In the genomic region with DNA sequence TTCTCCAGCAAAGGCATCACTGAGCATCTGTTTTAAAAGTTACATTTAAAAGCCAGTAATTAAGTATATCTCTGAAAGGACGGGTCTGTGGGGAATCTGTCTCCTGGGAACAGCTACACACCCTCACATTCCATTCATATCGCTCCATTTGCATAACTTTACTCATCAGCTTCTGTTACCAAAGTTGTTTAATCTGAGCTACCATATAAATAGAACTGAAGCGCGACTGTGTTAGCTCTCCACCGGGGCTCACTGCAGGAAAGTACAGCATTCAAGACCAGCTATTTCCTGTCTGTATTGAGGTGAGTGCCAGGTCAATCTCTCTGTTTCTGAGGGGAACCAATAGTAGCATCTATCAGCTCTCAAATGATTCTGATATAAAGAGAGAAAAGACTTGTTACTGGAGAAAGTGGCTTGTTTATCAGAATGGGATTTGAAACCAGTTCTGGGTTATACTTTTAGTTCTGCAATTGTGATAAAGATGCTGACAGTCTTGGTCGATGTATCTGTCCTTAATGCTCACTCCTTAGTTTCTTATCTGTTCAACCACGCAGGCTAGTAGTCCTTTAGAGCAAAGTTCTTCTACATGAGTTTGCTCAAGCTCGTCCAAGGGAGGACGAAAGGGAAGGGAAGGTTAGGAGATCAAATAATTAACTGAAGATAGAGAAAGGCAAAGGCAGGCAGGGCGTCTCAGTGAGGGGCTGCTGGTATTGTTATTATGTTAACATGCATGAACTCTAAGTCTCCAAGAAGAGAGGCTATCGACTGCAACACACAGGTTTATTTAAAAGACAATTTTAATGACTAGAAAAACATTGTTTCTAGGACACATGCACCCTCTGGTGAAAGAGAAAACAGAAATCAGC, we compare ENCODE assay signal across 18 mouse cellular contexts. TPM values are rescaled to one million over a fixed set of nuclear protein-coding genes. Genes with fewer than 3 reads are reported as not detected.
DNase-seq lines count a peak whose midpoint lies in the region; ATAC-seq and TF ChIP-seq lines count a peak whose summit lies in the region.
"Had no signal": no experiment of that assay in that cellular context is flagged by ENCODE, and none has a peak within 500 bp of the region (broad histone marks: within the 10 kb centered on the region; RNA-seq: fewer than 3 reads in every experiment).

No protein-coding gene starts in this region.

- no peaks in the 10 kb centered on the region for H3K9me3 ChIP-seq in heart, embryonic 14.5 days (ENCODE audit: control insufficient read depth, low read length)
- H3K9me3 ChIP-seq in liver, embryonic 15.5 days (replicated peaks), result no peaks in the 10 kb centered on the region
- H3K9me3 ChIP-seq in ES-E14 (ENCODE audit: control insufficient read depth, insufficient read depth, low read depth, low read length), result no peaks in the 10 kb centered on the region
- H3K9me3 ChIP-seq in intestine, postnatal 0 days (ENCODE audit: control insufficient read depth), result no peaks in the 10 kb centered on the region
- no peaks in the 10 kb centered on the region for H3K9me3 ChIP-seq in hindbrain, embryonic 11.5 days (ENCODE audit: control insufficient read depth, low read length)
- H3K9me3 ChIP-seq: forebrain, embryonic 15.5 days; limb, embryonic 10.5 days had no signal

- peak overlapping the region; percentile 42 for H3K4me2 ChIP-seq in heart, embryonic 14.5 days (ENCODE audit: low read length)
- peak overlapping the region; percentile 10; the same call in 1 of the 2 replicates for H3K4me2 ChIP-seq in liver, embryonic 15.5 days
- peak overlapping the region; percentile 18 for H3K4me2 ChIP-seq in intestine, postnatal 0 days (replicated peaks; ENCODE audit: low read depth)
- no peak overlapping the region for H3K4me2 ChIP-seq in hindbrain, embryonic 11.5 days (replicated peaks; ENCODE audit: low read depth, low read length)
- H3K4me2 ChIP-seq: forebrain, embryonic 15.5 days had no signal

- in situ Hi-C loops in ES-E14 (cut with MboI; ENCODE audit: low sequenced_read_pairs in 2 of 2, unreplicated experiment in 2 of 2), result no loop called here

- H3K27ac ChIP-seq in heart, embryonic 14.5 days (replicated peaks in 1 of 2; ENCODE audit: control insufficient read depth in 1 of 2, insufficient read depth in 1 of 2, low read depth in 2 of 2, low read length in 2 of 2), result peak overlapping the region in 1 of 2 experiments; percentile 37; a peak in 1 of 4 replicates
- no peak overlapping the region for H3K27ac ChIP-seq in liver, embryonic 15.5 days (replicated peaks)
- no peak overlapping the region for H3K27ac ChIP-seq in ES-E14 (ENCODE audit: insufficient read depth, low read depth, low read length, poor library complexity, severe bottlenecking)
- H3K27ac ChIP-seq in intestine, postnatal 0 days (ENCODE audit: low read depth, low read length), result peak overlapping the region; percentile 79
- H3K27ac ChIP-seq in hindbrain, embryonic 11.5 days (ENCODE audit: low read depth, low read length), result no peak overlapping the region
- H3K27ac ChIP-seq: forebrain, embryonic 15.5 days; limb, embryonic 10.5 days had no signal

- H3K27me3 ChIP-seq in heart, embryonic 14.5 days (ENCODE audit: control insufficient read depth, insufficient read depth, low read length), result no peaks in the 10 kb centered on the region
- H3K27me3 ChIP-seq in liver, embryonic 15.5 days, result 0 out of 2 replicates have a peak, but pooled peaks cover 5% of the 10 kb centered on the region
- no peaks in the 10 kb centered on the region for H3K27me3 ChIP-seq in intestine, postnatal 0 days (replicated peaks; ENCODE audit: control insufficient read depth, insufficient read depth, low read length)
- no peaks in the 10 kb centered on the region for H3K27me3 ChIP-seq in hindbrain, embryonic 11.5 days (ENCODE audit: control insufficient read depth, insufficient read depth, low read length)
- H3K27me3 ChIP-seq: forebrain, embryonic 15.5 days had no signal

- no peak overlapping the region for H3K9ac ChIP-seq in heart, embryonic 14.5 days (ENCODE audit: low read length)
- H3K9ac ChIP-seq in liver, embryonic 15.5 days, result no peak overlapping the region
- H3K9ac ChIP-seq in ES-E14 (ENCODE audit: insufficient read depth, low read depth, low read length, poor library complexity, severe bottlenecking), result no peak overlapping the region
- no peak overlapping the region for H3K9ac ChIP-seq in intestine, postnatal 0 days (ENCODE audit: low read depth, low read length)
- no peak overlapping the region for H3K9ac ChIP-seq in hindbrain, embryonic 11.5 days (ENCODE audit: low read depth, low read length)
- H3K9ac ChIP-seq: forebrain, embryonic 15.5 days had no signal

- H3K36me3 ChIP-seq in heart, embryonic 14.5 days (ENCODE audit: control insufficient read depth, insufficient read depth, low read length), result no peaks in the 10 kb centered on the region
- no peaks in the 10 kb centered on the region for H3K36me3 ChIP-seq in liver, embryonic 15.5 days (replicated peaks)
- no peaks in the 10 kb centered on the region for H3K36me3 ChIP-seq in ES-E14 (ENCODE audit: control insufficient read depth, insufficient read depth, low read length, poor library complexity, severe bottlenecking)
- H3K36me3 ChIP-seq in intestine, postnatal 0 days (ENCODE audit: control insufficient read depth, insufficient read depth), result no peaks in the 10 kb centered on the region
- no peaks in the 10 kb centered on the region for H3K36me3 ChIP-seq in hindbrain, embryonic 11.5 days (ENCODE audit: control insufficient read depth, insufficient read depth, low read length)
- H3K36me3 ChIP-seq: forebrain, embryonic 15.5 days; limb, embryonic 10.5 days had no signal

- ATAC-seq in heart, embryonic 14.5 days (ENCODE audit: insufficient number of reproducible peaks, insufficient read depth, low FRiP score, low read depth), result no peak
- ATAC-seq in liver, embryonic 15.5 days (ENCODE audit: insufficient read depth), result no peak
- no peak for ATAC-seq in intestine, postnatal 0 days
- no peak for ATAC-seq in hindbrain, embryonic 11.5 days (ENCODE audit: low FRiP score)
- ATAC-seq: forebrain, embryonic 15.5 days had no signal

- no peak for DNase-seq in heart, postnatal 4 days
- no peak for DNase-seq in liver
- peak; percentile 29 for DNase-seq in ES-E14 (ENCODE audit: low read depth, low spot score)
- DNase-seq in urinary bladder, adult 2 months (ENCODE audit: low spot score), result no peak
- DNase-seq in hindbrain, embryonic 11.5 days (ENCODE audit: low spot score), result no peak
- DNase-seq: adrenal gland, postnatal 14 days; cerebellum, adult 11-12 months; lung, postnatal 14 days had no signal

- no peak overlapping the region for H3K4me3 ChIP-seq in heart, embryonic 14.5 days (ENCODE audit: control insufficient read depth in 1 of 2, insufficient read depth in 1 of 2, low read depth in 1 of 2, low read length in 2 of 2)
- no peak overlapping the region for H3K4me3 ChIP-seq in liver, embryonic 15.5 days (replicated peaks)
- H3K4me3 ChIP-seq in ES-E14 (ENCODE audit: insufficient read depth in 1 of 2, low read depth in 1 of 2, low read length in 2 of 2, poor library complexity in 1 of 2, severe bottlenecking in 1 of 2), result no peak overlapping the region
- no peak overlapping the region for H3K4me3 ChIP-seq in intestine, postnatal 0 days (ENCODE audit: low read depth, low read length)
- H3K4me3 ChIP-seq in hindbrain, embryonic 11.5 days (ENCODE audit: low read depth, low read length), result no peak overlapping the region
- H3K4me3 ChIP-seq: forebrain, embryonic 15.5 days; limb, embryonic 10.5 days had no signal

- TF ChIP-seq CTCF in intestine, postnatal 0 days (IDR thresholded peaks at IDR 0.05; ENCODE audit: low read depth), result no peak

- peaks cover 6 to 10% of the 10 kb centered on the region in 2 experiments for H3K4me1 ChIP-seq in heart, embryonic 14.5 days (ENCODE audit: control insufficient read depth in 2 of 2, insufficient read depth in 2 of 2, low read length in 2 of 2)
- peaks cover 7% of the 10 kb centered on the region for H3K4me1 ChIP-seq in liver, embryonic 15.5 days (replicated peaks)
- H3K4me1 ChIP-seq in ES-E14 (ENCODE audit: control insufficient read depth in 2 of 2, insufficient read depth in 2 of 2, low read length in 2 of 2, poor library complexity in 1 of 2), result peaks cover 3 to 4% of the 10 kb centered on the region in 2 experiments; a peak in 1 of 4 replicates
- H3K4me1 ChIP-seq in intestine, postnatal 0 days (replicated peaks; ENCODE audit: control insufficient read depth, insufficient read depth, low read length), result peaks cover 12% of the 10 kb centered on the region
- no peaks in the 10 kb centered on the region for H3K4me1 ChIP-seq in hindbrain, embryonic 11.5 days (replicated peaks; ENCODE audit: control insufficient read depth, insufficient read depth, low read length)

- WGBS in heart, embryonic 14.5 days, result 10% methylated on average over 11 of the region's 11 CpGs
- WGBS in liver, embryonic 15.5 days (ENCODE audit: insufficient replicate concordance), result 12% methylated on average over 11 of the region's 11 CpGs
- WGBS in intestine, postnatal 0 days, result 13% methylated on average over 11 of the region's 11 CpGs
- WGBS in hindbrain, embryonic 11.5 days, result 20% methylated on average over 11 of the region's 11 CpGs

TF ChIP-seq in ES-E14, 5 proteins besides CTCF, POLR2A, EP300 and RAD21:
- TF ChIP-seq ZC3H11A (IDR thresholded peaks at IDR 0.05; ENCODE audit: borderline replicate concordance, low read depth, low read length) (no peak), CHD2 (IDR thresholded peaks at IDR 0.05; ENCODE audit: low read depth, low read length) (0 out of 2 replicates have a peak, but pooled peaks have one; percentile 15)

RNA-seq across cellular contexts. Expression of gene Il33, which starts 20.9 kb away (rescaled TPM):
- 5.5 and 6.8 TPM in 2 replicates for polyA plus RNA-seq in heart, embryonic 14.5 days (2014; fragmentation: Nextera tagmentation; extraction: Ambion mirVana)
- total RNA-seq in heart, postnatal 4 days (2021), result 1 to 10 TPM; 2.5 to 3.4 TPM
- polyA plus RNA-seq in liver, embryonic 15.5 days (2015; fragmentation: Nextera tagmentation; extraction: Ambion mirVana), result 1.2 TPM in 2 replicates
- 0.53 and 1.6 TPM in 2 replicates for total RNA-seq in ES-E14 (2012; rRNA removed)
- polyA plus RNA-seq in intestine, postnatal 0 days (2015; fragmentation: Nextera tagmentation; extraction: Ambion mirVana), result 15.4 and 16.4 TPM in 2 replicates
- 19.5 and 24.4 TPM in 2 replicates for polyA plus RNA-seq in urinary bladder, adult 2 months (2012; rRNA removed)
- polyA plus RNA-seq in hindbrain, embryonic 11.5 days (2014; fragmentation: Nextera tagmentation; extraction: Ambion mirVana), result 2.1 TPM in 2 replicates

RNA-seq across cellular contexts. Expression of gene Trpd52l3, which starts 57.8 kb away (rescaled TPM):
- polyA plus RNA-seq in heart, embryonic 14.5 days (2014; fragmentation: Nextera tagmentation; extraction: Ambion mirVana), result not detected in 2 replicates
- total RNA-seq in heart, postnatal 4 days (2021), result not detected
- not detected in 2 replicates for polyA plus RNA-seq in liver, embryonic 15.5 days (2015; fragmentation: Nextera tagmentation; extraction: Ambion mirVana)
- total RNA-seq in ES-E14 (2012; rRNA removed), result 0.13 TPM in 1 of 2 replicates, not detected in the other
- polyA plus RNA-seq in intestine, postnatal 0 days (2015; fragmentation: Nextera tagmentation; extraction: Ambion mirVana), result not detected in 2 replicates
- not detected in 2 replicates for polyA plus RNA-seq in urinary bladder, adult 2 months (2012; rRNA removed)
- not detected in 2 replicates for polyA plus RNA-seq in hindbrain, embryonic 11.5 days (2014; fragmentation: Nextera tagmentation; extraction: Ambion mirVana)
- total RNA-seq: adrenal gland, postnatal 14 days; heart, postnatal 25 days had no signal
- polyA plus RNA-seq: embryonic facial prominence, embryonic 11.5 days; forebrain, embryonic 15.5 days; large intestine, adult 2 months; limb, embryonic 10.5 days; neural tube, embryonic 11.5 days; stomach, embryonic 16.5 days had no signal
